Mouse (Mus musculus) adrenal gland, postnatal 36 days (tissue): ENCODE results near the gene Rbmx. TPM values are rescaled to one million over a fixed set of nuclear protein-coding genes. Genes with fewer than 3 reads are reported as not detected.

ENCODE experiments used
- total RNA-seq, 2 experiments: library from RNA; stranded (reverse); gene quantifications; 2 replicates each; pipeline ENCODE4 v1.2.3; 2021

Rbmx gene
- total RNA-seq, 2 experiments from 2014 or later, result 22.8 to 31.9 TPM

Other genes with a start within 250 kb of the Rbmx start
- gene Cd40lg, start 180.9 kb downstream of the Rbmx start, total RNA-seq, result not detected
- 10 to 100 TPM; 36.6 to 42.6 TPM for gene Arhgef6, start 54.3 kb downstream of the Rbmx start, total RNA-seq
- gene Gm364, start 16.1 kb upstream of the Rbmx start, total RNA-seq, result not detected
- not detected for gene Gpr101, start 110.7 kb upstream of the Rbmx start, total RNA-seq